Mouse (Mus musculus) small intestine, adult 2 months (tissue): ENCODE measurements around the gene Lif. TPM values are rescaled to one million over a fixed set of nuclear protein-coding genes. Genes with fewer than 3 reads are reported as not detected.

Source experiments
- H3K27ac ChIP-seq: fragments of 200-500 bp; 2 replicates; pipeline ENCODE4 v1.5.1; 2012; ENCODE audit warnings: low read depth, low read length, control low read depth, inconsistent platforms; ENCODE audit not compliant: insufficient read depth
- H3K27me3 ChIP-seq: fragments of 200-500 bp; 2 replicates; pipeline ENCODE4 v1.6.1; 2012; ENCODE audit warnings: mild to moderate bottlenecking, moderate library complexity, low read length, inconsistent platforms; ENCODE audit not compliant: control insufficient read depth, insufficient read depth
- H3K36me3 ChIP-seq: fragments of 200-500 bp; 2 replicates; pipeline ENCODE4 v1.6.1; 2012; ENCODE audit warnings: mild to moderate bottlenecking, low read length, control low read depth, inconsistent platforms; ENCODE audit not compliant: control insufficient read depth, insufficient read depth
- H3K4me1 ChIP-seq: fragments of 200-500 bp; 2 replicates; pipeline ENCODE4 v1.6.1; 2012; ENCODE audit warnings: low read length, inconsistent platforms, mixed read lengths; ENCODE audit not compliant: control insufficient read depth, insufficient read depth, insufficient read length
- H3K4me3 ChIP-seq: fragments of 200-500 bp; 2 replicates; pipeline ENCODE4 v1.5.1; 2012; ENCODE audit warnings: low read depth, mild to moderate bottlenecking, control low read depth, inconsistent platforms, low read length, moderate library complexity
- CTCF ChIP-seq: fragments of 200-500 bp; IDR thresholded peaks from 2 replicates; pipeline ENCODE4 v1.5.1; 2012; ENCODE audit warnings: low read depth, mild to moderate bottlenecking, control low read depth, inconsistent platforms, low read length, moderate library complexity, mixed read lengths; ENCODE audit not compliant: insufficient replicate concordance, insufficient read length; ENCODE audit errors: extremely low read depth
- POLR2A ChIP-seq: fragments of 200-500 bp; IDR thresholded peaks from 2 replicates; pipeline ENCODE4 v1.6.1; 2012; ENCODE audit warnings: low read depth, mild to moderate bottlenecking, control low read depth, inconsistent platforms, low read length, moderate library complexity
- WGBS: fragments of 180-500 bp; shearing (Covaris S2); methylation state at CpG from one replicate; pipeline ENCODE4 v1.1.7; 2018; 5-methylcytosine and 5-hydroxymethylcytosine counted together
- polyA plus RNA-seq: library from polyadenylated mRNA; depleted of rRNA; stranded (reverse); fragments of >200 nt; gene quantifications from 2 replicates; pipeline ENCODE4 v1.2.3, GENCODE M21; 2012

Lif gene
- polyA plus RNA-seq, 1 experiment, result 5.6 TPM

DNA sequence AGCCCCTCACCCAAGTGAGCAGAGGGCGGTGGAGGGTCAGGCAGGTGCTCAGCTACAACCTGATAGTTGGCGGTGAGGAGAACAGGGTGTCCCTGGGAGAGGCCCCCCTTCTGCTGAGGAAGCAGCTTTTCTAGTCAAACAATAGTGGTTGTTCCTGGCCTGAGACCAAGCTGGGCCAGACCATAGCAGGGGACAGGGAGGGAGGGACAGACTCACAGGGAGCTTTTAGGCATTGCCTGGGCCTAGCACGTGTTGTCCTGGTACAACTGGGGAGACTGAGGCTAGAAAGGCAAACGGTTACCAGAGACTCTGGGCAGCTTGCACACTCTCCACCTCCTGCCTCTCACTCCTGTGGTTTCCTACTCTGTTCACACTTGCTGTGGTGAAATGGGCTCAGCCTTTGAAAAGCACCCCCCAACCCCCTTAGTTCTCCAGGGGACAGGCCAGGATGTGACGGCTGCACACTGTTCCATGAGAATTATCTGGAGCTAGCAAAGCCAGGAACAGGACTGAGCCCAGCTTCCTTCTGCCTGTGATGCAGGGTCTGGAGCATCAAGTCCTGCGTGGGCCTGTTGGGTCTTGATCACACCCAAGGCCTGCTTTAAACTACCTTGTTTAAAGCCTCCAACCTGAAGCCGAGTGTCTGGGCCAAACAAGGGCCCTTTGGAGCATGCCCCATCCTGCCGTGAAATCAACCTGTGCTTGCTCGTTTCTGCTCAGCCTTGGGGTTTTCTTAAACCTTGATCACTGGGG, 40.9 kb upstream of the Lif start:
- Histone ChIP-seq H3K27ac (peak overlapping the region; percentile 44; the same call in 1 of the 2 replicates), H3K36me3 (peaks cover 27% of the 10 kb centered on the region), H3K27me3 (no peaks in the 10 kb centered on the region), H3K4me1 (peaks cover 7% of the 10 kb centered on the region), H3K4me3 (no peak overlapping the region)
- WGBS, result 83% methylated on average over 9 of the region's 9 CpGs
- TF ChIP-seq CTCF, result no peak
- no peak for TF ChIP-seq POLR2A

DNA sequence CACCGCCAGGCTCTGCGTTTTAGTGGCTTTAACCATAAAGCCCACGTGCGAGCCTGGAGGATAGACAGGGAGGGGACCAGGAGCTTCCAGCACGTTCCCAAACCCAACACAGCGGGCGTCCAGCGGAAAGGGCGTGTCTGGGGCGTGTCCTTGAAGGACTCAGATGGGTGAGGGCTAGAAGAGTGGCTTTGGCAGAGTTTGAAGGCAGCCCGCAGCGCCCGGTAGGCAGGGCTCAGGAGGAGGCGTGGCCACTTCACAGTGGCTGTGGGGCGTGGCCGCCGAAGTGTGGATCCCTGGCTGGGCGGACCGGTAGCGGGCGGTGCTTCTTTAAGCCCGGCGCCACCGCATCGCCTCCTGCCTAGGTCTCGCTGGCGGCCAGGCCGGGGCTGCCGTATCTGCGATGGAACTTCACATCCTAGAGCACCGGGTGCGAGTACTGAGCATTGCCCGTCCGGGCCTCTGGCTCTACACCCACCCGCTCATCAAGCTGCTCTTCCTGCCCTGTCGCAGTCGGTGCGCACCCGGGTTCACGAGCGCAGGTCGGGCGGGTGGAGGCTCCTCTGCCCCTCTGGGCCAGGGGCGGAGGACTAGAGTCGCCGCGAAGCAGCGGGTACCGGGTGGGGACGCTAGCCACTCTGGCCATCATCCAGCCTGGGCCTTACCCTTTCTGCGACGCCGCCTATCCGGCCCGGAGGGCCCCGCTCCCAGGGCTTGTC, 39.3 kb upstream of the Lif start, which contains the start of gene Castor1:
Gene Castor1 (plus strand): TSS at position 312 of the 716 bp plus-strand sequence.
- H3K36me3 ChIP-seq, result peaks cover 24% of the 10 kb centered on the region
- peak within 1 kb of the TSS; percentile 44; the same call in 1 of the 2 replicates for H3K27ac ChIP-seq
- WGBS, result 2% methylated on average over 56 of the region's 56 CpGs
- no peak for TF ChIP-seq POLR2A
- peak; percentile 5; the same call in 1 of the 2 replicates for TF ChIP-seq CTCF
- peaks cover 7% of the 10 kb centered on the region for H3K4me1 ChIP-seq
- peak within 1 kb of the TSS; percentile 70 for H3K4me3 ChIP-seq
- H3K27me3 ChIP-seq, result no peaks in the 10 kb centered on the region

DNA sequence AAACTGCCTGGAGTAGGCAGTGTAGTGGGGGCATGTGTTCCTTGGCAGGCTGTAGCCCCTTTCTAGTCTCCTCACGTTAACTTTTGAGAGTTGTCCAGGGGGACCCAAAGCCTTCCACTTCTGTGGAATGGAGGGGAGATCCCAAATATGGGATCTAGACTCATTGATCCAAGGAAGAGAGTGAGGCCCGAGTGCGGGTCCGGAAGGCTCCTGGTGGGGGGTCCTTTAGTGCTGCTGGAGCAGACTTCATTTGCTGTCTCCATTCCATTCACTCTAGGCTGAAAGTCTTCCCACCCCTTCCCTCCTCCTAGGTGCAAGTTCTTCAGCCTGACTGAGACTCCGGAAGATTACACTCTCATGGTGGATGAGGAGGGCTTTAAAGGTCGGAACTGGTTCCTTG, 38.7 kb upstream of the Lif start:
- Histone ChIP-seq H3K27ac (no peak overlapping the region), H3K36me3 (peaks cover 18% of the 10 kb centered on the region), H3K4me3 (peak overlapping the region; percentile 70), H3K4me1 (peaks cover 10% of the 10 kb centered on the region), H3K27me3 (no peaks in the 10 kb centered on the region)
- TF ChIP-seq POLR2A (no peak), CTCF (no peak)
- WGBS, result 40% methylated on average over 6 of the region's 6 CpGs

DNA sequence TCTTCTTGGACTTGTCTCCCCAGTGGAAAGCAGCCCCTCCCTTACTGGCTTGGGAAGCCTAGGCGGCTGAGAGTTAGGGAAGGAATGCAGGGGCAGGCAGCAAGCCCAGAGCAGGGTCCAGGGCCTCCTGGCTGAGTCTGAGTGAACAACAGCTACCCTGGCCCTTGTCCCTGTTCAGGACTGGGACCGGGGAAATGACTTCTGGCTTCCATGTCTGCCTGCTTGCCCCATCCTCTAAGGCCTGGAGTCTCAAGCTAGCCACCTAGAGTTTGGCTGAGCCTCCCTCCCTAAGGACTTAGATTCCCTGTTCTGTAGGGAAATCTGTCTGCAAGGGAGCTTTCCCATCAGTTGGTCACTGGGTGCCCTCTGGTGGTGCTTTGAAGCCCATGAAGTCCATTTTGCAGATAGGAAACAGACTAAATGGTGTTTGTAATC, 38.0 kb upstream of the Lif start:
- H3K27ac ChIP-seq, result no peak overlapping the region
- no peak overlapping the region for H3K4me3 ChIP-seq
- H3K4me1 ChIP-seq, result peaks cover 12% of the 10 kb centered on the region
- TF ChIP-seq POLR2A (no peak), CTCF (peak; percentile 61; the same call in 1 of the 2 replicates)
- WGBS, result 28% methylated on average over 2 of the region's 2 CpGs
- peaks cover 11% of the 10 kb centered on the region for H3K36me3 ChIP-seq
- H3K27me3 ChIP-seq, result no peaks in the 10 kb centered on the region

DNA sequence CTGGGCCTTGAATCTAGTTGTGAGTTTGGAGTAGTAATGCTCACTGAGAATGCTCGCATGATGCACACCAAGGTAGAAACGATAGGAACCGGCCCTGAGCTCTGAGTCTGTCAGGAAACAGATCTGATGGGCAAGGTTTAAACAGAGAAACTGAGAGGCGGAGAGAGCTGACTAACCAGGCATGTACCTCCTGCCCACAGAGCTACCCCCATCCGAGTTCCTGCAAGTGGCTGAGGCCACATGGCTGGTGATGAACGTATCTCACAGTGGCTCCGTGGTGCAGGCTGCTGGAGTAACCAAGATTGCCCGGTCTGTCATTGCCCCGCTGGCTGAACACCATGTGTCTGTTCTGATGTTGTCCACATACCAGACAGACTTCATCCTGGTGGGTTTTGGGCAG, 37.4 kb upstream of the Lif start:
- WGBS, result 56% methylated on average over 9 of the region's 9 CpGs
- peaks cover 6% of the 10 kb centered on the region for H3K36me3 ChIP-seq
- TF ChIP-seq CTCF (no peak), POLR2A (no peak)

DNA sequence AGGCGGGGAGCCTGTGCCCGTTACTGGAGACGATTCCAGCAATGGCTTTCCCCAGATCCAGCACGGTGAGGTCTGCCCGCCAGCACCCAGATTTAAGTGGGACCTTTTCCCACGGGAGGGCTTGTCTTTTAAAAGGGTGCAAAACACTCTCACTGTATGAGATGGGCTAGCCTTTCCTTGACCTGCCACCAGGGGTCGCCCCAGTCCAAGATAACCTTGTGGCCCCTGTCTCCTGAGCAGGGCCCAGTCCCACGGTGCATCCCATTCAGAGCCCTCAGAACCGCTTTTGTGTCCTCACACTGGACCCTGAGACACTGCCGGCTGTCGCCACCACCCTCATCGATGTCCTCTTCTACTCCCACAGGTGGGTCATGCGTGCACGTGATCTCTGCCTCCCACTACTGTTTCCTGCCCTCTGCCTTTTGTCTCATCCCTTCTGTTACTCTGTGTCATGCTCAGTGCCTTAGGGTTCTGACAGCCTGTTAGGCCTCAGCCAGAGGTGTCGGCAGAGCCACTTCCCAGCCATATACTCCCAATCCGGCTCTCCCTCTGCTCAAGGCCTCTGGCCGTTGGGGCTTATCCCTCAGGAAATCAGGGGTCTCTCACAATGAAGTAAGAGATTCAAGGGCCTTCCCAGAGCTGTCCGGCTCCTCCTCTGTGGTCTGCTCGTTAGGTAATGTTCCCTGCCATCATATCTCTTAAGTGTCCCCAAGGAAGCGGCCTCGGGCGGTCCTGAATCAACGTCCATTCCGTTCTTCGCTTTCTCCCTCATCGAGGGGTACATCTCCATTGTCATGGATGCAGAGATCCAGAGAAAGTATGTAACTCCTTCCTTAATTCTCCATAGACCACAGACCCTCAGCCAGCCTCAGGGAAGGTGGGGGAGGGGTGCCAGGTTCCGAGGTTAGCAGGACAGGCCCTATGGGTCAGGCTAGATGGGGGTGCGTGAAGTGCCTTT, 36.6 kb upstream of the Lif start:
- no peak overlapping the region for H3K27ac ChIP-seq
- no peaks in the 10 kb centered on the region for H3K27me3 ChIP-seq
- WGBS, result 56% methylated on average over 28 of the region's 28 CpGs
- TF ChIP-seq CTCF (peak; percentile 94), POLR2A (no peak)
- no peak overlapping the region for H3K4me3 ChIP-seq
- no peaks in the 10 kb centered on the region for H3K36me3 ChIP-seq
- H3K4me1 ChIP-seq, result peaks cover 12% of the 10 kb centered on the region

More for the DNA sequence above, 37.4 kb upstream of the Lif start:
- Histone ChIP-seq H3K27me3 (no peaks in the 10 kb centered on the region), H3K27ac (no peak overlapping the region), H3K4me1 (peaks cover 12% of the 10 kb centered on the region), H3K4me3 (no peak overlapping the region)
